Mouse (Mus musculus) heart, adult 18-20 months (tissue): ENCODE data around the gene Qrfp. TPM values are rescaled to one million over a fixed set of nuclear protein-coding genes. Genes with fewer than 3 reads are reported as not detected.

Source experiments
- DNase-seq, 2 experiments: peaks; one replicate each; pipeline ENCODE4 v3.0.0; 2021 to 2022; ENCODE audit warnings: mixed read lengths in 1 of 2
- long read RNA-seq, 2 experiments: library from polyadenylated mRNA; stranded (forward); transcript quantifications; one replicate each; pipeline ENCODE4 v2.0.0; 2021
- total RNA-seq, 2 experiments: library from RNA; stranded (reverse); gene quantifications; 2 replicates each; pipeline ENCODE4 v1.2.3; 2021

Qrfp gene
- total RNA-seq = under 1 TPM in 1 of 2 experiments, not detected in 1; 0.10 TPM
- long read RNA-seq, experiment 1 = 0 reads
- long read RNA-seq, experiment 2 = 0 reads

DNA sequence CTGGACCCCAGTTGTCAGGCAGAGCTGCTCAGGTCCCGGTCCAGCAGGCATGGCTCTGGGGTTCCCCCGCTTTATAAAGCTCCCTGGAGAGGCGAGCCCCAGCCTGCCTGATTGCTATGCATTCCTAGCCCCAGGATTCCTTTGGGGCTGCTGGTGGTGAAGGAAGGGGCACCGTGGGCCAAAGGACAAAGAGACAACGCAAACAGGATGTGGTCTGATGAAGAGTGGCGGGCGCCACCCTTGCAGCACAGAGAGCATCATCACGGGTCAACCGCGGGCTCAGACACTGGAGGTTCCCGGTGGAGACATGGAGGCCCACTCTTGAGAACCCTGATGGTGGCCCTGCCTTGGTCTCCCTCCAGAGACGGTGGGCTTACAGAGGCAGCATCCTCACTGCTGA, at the start of gene Qrfp:
Gene Qrfp (minus strand): TSS at position 137 of the 400 bp plus-strand sequence.
- DNase-seq = no peak

GRCm38 (mm10) chr2:31858500-31858899, 48.1 kb upstream of the Qrfp start:
- DNase-seq = no peak

DNA sequence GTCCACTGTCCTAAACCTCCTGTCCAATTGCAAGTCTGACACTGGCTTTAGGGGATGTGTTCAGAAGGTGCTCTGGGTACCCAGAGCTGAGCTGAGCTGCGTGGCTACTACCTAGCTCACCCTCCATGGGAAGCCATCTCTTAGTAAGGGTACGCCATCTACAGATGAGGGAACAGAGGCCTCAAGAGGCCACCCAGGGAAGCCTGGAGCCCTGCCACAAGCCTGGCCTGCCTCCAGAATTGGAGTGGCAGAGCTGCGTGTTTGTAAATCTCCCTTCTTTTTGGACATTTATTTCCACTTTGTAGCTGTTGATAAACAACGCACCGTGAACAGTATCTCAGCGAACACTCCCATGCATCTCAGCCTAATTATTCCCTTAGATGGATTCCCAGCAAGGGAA, 46.8 kb upstream of the Qrfp start:
- DNase-seq = peak in 1 of 2 experiments; percentile 14

DNA sequence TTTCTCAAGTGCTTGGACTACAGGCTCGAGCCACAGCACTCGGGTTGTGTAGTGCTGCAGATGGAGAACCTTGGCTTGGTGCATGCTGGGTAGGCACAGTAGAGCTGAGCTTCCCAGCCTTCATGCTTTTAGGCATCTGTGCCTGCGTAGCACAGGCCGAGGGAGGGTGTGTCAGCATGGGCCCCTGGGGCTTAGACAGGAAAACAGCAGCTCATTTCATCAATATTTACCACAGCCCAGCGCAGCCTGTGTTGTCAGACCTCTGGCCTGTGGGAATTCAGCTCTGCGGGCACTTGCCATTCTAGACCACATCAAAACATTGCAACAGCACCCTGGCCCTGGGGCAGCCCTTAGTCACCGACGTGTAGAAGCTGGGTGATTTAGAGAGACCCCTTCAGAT, 45.6 kb upstream of the Qrfp start:
- DNase-seq = no peak

- no peak for DNase-seq
These were observed 39.8 kb upstream of the Qrfp start for GRCm38 (mm10) chr2:31850141-31850540.

DNA sequence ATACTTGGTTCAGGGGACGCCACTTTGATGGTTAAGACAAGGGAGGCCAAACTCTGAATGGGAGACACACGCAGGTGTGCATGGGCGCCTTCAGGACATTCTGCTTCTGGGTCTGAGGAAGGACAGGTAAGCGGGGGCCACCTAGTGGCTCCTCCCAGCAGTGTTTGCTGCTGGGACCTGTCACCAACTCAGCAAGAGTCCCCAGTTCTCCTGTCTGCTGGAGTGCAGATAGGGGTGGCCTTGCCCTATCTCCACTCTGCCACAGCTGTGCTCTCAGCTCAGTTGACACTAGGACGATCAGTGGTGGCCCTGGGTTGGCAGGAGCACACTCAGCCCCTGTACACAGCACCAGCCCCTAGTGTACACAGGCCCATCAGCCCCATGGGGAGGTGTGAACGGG, 37.5 kb upstream of the Qrfp start:
- DNase-seq = peak in 1 of 2 experiments; percentile 16

DNA sequence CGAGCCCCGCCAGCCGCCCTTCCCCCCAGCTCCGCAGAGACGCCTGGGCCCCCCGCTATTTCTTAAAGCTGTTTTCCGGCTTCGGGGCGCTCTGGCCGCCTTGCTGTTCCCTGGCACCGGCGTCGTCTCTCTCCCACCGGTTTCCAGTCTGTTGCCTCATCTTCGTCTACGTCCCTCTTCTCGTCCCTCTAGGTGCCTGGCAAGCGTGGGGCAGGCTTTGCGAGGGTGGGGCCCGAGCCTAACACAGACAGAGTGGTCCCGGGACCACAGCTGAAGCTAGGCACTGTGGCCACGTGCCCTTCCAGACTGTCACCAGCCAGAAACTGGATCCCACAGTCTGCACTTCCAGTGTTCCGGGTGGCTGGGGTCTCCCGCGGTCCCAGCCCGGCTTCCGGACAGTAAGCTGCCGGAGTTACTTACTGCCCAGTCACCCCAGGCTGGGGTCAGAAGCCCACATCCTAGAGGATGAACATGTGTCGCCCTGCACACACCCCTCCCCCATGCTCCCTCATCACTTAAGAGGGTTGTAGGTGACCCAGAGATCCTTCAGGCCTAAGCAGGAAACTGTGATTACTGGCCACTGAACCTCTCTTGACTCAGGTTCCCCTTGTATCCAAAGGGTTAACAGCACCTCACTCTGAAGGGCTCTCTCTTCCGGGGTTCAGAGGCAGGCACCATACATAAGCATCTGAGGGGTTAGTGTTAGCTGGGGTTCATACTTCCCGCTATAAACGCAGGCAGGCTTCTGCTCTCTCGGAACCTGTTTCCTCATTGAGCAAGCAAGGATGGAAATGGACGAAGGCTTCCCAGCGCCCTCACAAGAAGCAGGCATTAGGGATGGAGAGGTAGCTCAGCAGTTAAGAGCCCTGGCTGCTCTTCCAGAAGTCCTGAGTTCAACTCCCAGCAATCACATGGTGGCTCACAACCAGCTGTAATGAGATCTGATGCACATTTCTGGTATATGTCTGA, 36.6 kb upstream of the Qrfp start:
- DNase-seq = no peak

DNA sequence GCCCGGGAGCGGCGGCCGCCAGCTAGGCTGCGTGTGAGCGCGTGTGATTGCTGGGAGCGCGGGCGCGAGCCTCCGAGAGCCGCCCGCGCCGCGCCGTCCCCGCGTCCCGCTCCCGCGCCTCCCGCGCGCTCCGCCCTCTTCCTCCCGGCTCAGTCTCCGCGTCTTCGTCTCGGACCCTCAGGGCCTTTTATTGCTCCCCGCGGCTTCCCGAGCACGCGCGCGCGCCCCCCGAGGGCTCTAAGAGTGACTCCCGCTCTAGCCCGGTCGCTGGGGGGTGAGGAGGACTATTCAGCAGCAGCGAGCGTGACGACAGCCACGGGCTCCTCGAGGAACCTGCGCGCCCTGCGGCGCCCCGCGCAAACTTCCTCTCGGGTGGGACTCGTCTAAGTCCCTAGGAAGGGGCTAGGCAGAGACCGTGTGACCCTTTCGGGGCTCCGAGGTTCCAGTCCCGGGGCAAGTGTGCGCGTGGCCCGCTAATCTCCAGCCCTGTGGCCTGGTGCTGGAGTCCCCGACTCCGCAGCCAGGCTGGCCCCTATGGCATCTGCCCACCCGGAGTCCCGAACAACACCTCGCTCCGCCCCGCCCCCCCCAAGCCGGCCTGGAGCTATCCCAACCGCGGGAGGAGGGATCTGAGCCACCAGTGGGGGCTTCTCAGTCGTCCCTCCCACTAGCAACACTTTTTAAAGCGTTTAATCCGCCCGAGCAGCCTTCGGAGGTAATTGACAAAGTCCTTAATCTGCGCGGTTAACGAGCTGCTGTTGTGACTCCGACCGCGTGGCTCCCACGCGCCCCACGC, 35.7 kb upstream of the Qrfp start, which contains the start of gene Fibcd1:
Gene Fibcd1 (minus strand): TSS at position 110 of the 796 bp plus-strand sequence.
- peak in 1 of 2 experiments; percentile 13 for DNase-seq

- DNase-seq = no peak
These were observed 35.1 kb upstream of the Qrfp start for GRCm38 (mm10) chr2:31845512-31845895.

DNA sequence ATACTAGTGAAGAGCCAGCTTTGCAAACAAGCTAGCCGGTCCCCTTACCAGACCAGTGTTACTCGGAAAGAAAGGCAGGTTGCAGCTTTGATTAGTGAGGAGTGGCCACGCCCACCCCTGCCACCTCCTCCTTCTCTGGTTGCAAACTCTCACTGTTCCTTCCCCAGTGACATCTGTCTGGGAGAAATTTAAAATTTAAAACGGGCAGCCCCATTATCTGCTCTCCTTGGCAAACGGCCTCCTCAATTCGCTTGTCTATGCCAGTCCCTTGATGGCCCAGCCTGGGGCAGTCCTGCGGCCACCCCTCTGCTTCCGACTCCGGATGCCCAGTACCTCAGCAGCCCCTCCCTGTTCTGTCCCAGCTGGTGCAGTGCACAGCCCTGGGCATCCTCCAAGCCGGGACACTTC, 34.4 kb upstream of the Qrfp start:
- DNase-seq = no peak

DNA sequence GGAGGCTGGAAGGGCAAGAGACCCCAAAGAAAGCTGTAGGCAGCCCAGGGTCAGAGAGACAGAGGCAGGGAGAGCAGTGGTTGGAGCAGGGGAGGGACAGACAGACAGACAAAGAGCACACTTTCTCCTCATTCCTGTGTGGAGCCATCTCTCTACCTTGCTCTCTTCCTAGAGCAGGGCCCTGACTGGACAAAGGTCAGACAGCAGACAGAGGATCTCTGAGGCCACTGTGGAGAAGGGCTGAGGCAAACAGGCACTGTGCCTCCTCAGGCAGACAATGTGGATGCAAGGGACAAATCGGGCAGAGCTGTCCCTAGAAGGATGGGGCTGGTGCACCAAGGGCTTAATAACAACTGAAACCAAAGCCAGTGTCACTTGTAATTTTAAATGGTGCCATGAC, 28.5 kb upstream of the Qrfp start:
- no peak for DNase-seq

GRCm38 (mm10) chr2:31836985-31837384, 26.6 kb upstream of the Qrfp start:
- no peak for DNase-seq

DNA sequence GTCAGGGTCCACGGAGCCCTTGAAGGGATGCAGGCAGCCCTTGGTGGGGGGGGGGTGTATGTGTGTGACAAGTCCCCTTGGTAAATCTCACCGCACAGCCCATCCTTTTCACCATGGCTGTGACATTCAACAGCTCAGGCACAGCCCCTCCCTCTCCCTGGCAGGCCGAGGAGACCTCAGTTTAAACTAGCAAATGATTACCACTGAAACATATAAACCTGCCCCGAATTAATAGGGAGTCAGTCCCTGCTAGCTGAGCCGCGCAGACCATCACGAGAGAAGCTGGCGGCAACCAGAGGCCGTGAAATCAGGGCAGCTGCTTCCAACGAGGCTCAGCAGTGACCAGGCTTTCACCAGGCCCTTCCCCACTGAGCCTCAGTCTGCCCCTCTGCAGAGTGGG, 25.7 kb upstream of the Qrfp start:
- no peak for DNase-seq

DNA sequence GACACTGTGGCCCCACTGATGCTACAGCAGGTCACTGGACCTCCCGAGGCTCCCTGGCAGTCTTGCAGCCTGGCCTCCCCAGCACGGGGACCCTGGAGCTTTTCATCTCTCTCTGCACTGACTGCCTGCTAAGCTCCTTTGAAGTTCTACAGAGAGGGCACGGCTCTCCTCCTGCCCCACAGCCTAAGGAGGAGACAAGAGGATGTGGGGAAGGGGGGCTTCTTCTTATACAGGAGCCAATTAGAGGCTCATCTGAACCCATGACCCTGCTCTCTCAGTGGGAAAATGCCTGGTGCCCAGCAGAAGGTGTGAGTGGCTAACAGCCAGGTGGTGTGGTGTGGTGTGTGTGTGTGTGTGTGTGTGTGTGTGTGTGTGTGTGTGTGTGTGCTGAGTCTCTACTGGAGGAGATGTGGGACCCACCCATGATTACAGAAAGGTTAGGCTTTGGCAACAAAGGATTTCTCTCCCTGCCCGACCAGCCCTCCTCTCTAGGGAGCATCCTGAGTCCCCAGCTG, 18.0 kb upstream of the Qrfp start:
- no peak for DNase-seq

DNA sequence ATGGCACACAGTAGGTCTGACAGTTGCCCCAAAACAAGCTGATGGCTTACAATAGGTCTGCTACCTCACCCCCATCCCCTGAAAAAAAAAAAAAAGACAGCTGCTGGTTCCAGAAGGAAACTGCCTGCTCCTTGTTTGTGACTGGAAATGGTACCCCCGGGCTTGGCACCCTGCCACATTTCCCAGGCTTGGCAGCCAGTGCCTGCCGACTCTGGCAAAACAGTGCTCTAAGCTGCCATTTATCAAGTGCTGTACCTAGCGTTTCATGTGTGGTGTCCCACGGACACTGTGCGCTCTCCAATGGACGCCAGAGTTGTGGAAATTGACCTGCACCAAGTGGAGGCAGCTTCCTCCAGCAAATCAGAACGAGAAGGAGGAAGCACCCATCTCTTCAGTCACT, 17.5 kb upstream of the Qrfp start:
- no peak for DNase-seq

DNA sequence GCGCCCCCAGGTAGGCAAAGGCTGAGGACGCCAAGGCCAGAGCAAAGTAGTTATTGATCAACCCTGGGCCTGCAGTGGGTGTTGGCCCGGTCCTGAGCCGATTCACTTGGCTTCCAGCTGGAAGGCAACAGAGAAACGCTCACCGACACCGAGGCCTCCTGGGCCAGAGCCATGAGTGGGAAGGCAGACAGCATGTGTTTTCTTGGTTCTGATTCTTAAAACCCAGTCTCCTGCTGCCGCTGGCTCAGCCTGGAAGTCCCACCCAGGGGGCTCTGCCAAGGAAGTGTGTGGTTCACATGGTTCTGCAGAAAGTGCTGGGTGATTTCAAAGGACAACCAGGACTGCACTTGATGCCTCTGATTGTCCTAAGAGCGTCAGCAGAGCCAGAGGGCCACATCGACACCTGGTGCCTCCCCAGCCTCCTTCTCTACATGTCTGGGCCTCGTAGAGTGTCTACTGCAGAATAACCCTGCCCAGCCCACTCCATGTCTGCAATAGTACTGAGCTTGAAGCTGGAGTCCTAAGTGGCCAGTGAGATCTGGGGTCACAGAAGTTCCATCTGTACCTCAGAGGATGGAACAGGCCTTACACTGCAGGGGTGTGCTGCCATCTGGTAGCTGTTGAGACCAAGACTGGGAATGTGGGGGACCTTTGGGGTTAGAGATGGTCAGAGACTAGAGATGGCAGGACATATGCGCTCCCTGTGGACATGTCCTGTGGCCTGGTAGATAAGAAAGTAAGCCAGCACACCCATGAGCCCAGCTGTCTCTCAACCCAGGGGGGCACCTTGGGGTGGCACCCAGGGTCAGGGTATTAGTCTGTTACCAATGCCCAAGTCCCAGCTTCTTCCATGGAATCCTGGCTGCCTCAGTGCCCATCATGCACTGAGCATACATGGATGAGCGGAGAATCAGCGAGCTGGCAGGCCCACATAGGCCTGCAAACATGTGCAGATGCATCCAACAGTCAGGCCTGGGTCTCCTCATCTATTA, 16.0 kb upstream of the Qrfp start:
- DNase-seq = no peak

DNA sequence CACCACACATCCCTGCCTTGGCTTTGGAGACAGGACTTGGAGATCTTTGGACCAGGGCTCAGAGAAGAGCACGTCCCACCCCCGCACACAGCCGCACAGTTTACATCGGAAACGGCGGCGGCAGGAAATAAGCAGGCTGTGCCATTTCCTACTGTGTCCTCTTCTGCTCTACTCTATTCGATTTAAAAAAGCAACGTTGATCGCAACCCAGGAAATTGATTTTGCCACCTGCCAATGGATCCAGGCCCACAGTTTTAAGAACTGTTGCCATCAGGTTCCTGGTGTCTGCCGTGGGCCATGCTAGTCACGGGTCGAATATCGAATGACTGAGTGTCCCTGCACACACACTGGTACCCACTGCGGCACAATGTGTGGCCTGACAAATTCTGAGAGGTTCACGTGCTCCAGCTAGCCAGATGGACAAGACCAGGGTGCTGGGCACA, 15.1 kb upstream of the Qrfp start:
- DNase-seq = no peak

GRCm38 (mm10) chr2:31823933-31824730, 13.8 kb upstream of the Qrfp start:
- DNase-seq = no peak

DNA sequence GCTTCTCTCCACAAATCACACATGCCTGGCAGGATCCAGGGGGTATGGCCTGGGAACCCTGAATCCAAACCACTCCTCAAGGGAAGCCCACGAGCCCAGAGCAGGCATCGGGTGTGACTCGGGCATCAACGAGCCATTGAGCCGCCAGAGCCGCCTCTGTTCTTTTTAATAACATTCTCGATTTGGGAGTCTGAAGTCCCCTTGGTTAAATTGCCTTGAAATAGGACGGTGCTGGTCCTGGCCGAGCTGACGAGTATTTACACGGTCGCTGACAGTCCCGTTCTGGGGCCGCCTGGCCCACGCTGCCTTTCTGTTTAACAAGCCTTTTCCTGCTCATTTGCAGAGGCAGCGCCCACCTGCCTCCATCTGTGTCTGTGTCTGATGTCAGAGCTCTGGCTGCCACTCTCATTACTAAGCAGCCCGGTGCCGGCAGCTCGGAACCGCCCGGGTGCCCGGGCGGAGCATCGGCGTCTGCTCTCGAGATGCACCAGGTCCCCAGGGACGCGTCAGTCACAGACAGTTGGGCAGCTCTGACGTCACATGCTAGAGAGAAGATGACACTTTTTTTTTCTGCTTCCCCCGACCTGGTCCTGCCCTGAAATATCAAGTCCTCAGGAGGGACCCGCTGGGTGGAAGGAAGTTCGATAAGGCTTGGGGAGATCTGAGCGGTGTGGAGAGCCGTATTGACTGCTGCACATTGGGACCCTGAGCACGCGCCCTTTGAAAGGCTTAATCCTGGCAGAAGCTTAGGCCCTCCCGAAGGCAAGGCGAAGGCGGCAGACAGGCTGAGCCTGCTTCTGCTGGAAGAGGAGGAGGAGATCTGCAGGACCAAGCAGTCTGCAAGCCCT, 12.4 kb upstream of the Qrfp start:
- peak in 1 of 2 experiments; percentile 33 for DNase-seq
